Mouse (Mus musculus): ENCODE results near the gene Atxn2. TPM values are rescaled to one million over a fixed set of nuclear protein-coding genes. Genes with fewer than 3 reads are reported as not detected.

The Atxn2 gene
- polyA plus RNA-seq (2014; fragmentation: Nextera tagmentation; extraction: Ambion mirVana): 59.2 and 66.8 TPM in 2 replicates

GRCm38 (mm10) chr5:121711174-121711927 lies at the start of gene Atxn2:
Atxn2 (plus strand) TSS chr5:121711337.
- ATAC-seq (ENCODE audit: low FRiP score) (peak; percentile 84), DNase-seq (ENCODE audit: low spot score, missing footprints) (peak; percentile 98)
- Histone ChIP-seq H3K4me3 (ENCODE audit: low read depth, low read length) (peak within 1 kb of the TSS; percentile 99), H3K9ac (ENCODE audit: low read length) (peak within 1 kb of the TSS; percentile 98), H3K27ac (ENCODE audit: low read depth, low read length) (peak within 1 kb of the TSS; percentile 92), H3K4me2 (peak within 1 kb of the TSS; percentile 77), H3K4me1 (ENCODE audit: control insufficient read depth, insufficient read depth, low read length) (peaks cover 23% of the 10 kb centered on the region), H3K9me3 (ENCODE audit: control insufficient read depth, low read length) (no peaks in the 10 kb centered on the region), H3K27me3 (ENCODE audit: control insufficient read depth, insufficient read depth, low read length) (no peaks in the 10 kb centered on the region), H3K36me3 (ENCODE audit: control insufficient read depth, insufficient read depth, low read length) (no peaks in the 10 kb centered on the region)
- WGBS: under 1% methylated on average over 43 of the region's 103 CpGs

- Histone ChIP-seq H3K4me3 (ENCODE audit: low read depth, low read length) (peak overlapping the region; percentile 94), H3K36me3 (ENCODE audit: control insufficient read depth, insufficient read depth, low read length) (peaks cover 6% of the 10 kb centered on the region; the same call in 1 of the 2 replicates), H3K9me3 (ENCODE audit: control insufficient read depth, low read length) (no peaks in the 10 kb centered on the region), H3K27me3 (ENCODE audit: control insufficient read depth, insufficient read depth, low read length) (no peaks in the 10 kb centered on the region), H3K4me2 (peak overlapping the region; percentile 91), H3K4me1 (ENCODE audit: control insufficient read depth, insufficient read depth, low read length) (peaks cover 7% of the 10 kb centered on the region), H3K9ac (ENCODE audit: low read length) (peak overlapping the region; percentile 91), H3K27ac (ENCODE audit: low read depth, low read length) (no peak overlapping the region)
- 87% methylated on average over 5 of the region's 5 CpGs for WGBS
- ATAC-seq (ENCODE audit: low FRiP score) (no peak), DNase-seq (ENCODE audit: low spot score, missing footprints) (peak; percentile 79)
Observed at GRCm38 (mm10) chr5:121661494-121661893, 49.6 kb upstream of the Atxn2 start.

DNA sequence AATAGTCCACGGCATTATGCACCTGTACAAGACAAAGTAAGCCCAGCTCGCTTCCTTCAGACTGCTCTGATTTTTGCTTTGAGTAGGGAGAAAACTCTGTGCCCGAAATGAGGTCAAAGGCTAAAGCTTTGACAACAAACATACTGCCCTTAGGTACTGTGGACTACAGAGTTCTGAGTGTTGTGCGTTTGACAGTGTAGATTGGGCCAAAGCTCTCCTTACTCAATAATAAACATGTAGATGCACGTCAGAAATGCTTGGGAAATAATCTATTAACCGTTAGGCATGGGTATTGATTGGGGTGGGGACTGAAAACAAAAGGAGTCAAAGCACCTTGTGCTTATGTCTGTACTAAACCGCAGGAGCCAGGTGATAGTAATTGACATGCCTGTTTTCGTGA lies 47.7 kb upstream of the Atxn2 start:
- Histone ChIP-seq H3K27me3 (ENCODE audit: control insufficient read depth, insufficient read depth, low read length) (no peaks in the 10 kb centered on the region), H3K27ac (ENCODE audit: low read depth, low read length) (no peak overlapping the region), H3K4me3 (ENCODE audit: low read depth, low read length) (no peak overlapping the region), H3K9me3 (ENCODE audit: control insufficient read depth, low read length) (no peaks in the 10 kb centered on the region), H3K9ac (ENCODE audit: low read length) (no peak overlapping the region), H3K4me1 (ENCODE audit: control insufficient read depth, insufficient read depth, low read length) (peaks cover 7% of the 10 kb centered on the region), H3K36me3 (ENCODE audit: control insufficient read depth, insufficient read depth, low read length) (peaks cover 6% of the 10 kb centered on the region; the same call in 1 of the 2 replicates), H3K4me2 (no peak overlapping the region)
- DNase-seq (ENCODE audit: low spot score, missing footprints) (no peak), ATAC-seq (ENCODE audit: low FRiP score) (no peak)
- whole genome bisulfite sequencing: 89% methylated on average over 8 of the region's 8 CpGs

GRCm38 (mm10) chr5:121664078-121664477 lies 47.1 kb upstream of the Atxn2 start:
- ATAC-seq (ENCODE audit: low FRiP score): no peak
- Histone ChIP-seq H3K9me3 (ENCODE audit: control insufficient read depth, low read length) (no peaks in the 10 kb centered on the region), H3K36me3 (ENCODE audit: control insufficient read depth, insufficient read depth, low read length) (peaks cover 6% of the 10 kb centered on the region)

DNA sequence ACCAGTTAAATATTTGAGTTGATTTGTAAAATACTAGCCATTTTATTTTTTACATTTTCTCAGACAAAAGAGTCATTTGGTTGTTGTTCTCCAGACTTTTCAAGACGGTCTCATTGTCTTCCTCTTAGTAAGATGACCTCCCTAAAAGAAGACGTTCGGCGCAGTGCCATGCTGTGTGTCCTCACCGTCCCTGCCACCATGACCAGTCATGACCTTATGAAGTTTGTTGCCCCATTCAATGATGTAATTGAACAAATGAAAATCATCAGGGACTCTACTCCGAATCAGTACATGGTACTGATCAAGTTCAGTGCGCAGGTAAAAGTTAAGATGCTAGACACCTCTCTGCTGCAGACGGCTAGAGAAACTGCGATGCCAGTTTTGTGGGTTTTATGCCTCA lies 46.2 kb upstream of the Atxn2 start:
- Histone ChIP-seq H3K36me3 (ENCODE audit: control insufficient read depth, insufficient read depth, low read length) (peaks cover 8% of the 10 kb centered on the region), H3K4me2 (no peak overlapping the region), H3K9ac (ENCODE audit: low read length) (no peak overlapping the region), H3K9me3 (ENCODE audit: control insufficient read depth, low read length) (no peaks in the 10 kb centered on the region), H3K27me3 (ENCODE audit: control insufficient read depth, insufficient read depth, low read length) (no peaks in the 10 kb centered on the region), H3K4me3 (ENCODE audit: low read depth, low read length) (no peak overlapping the region), H3K4me1 (ENCODE audit: control insufficient read depth, insufficient read depth, low read length) (peaks cover 7% of the 10 kb centered on the region), H3K27ac (ENCODE audit: low read depth, low read length) (no peak overlapping the region)
- ATAC-seq (ENCODE audit: low FRiP score) (no peak), DNase-seq (ENCODE audit: low spot score, missing footprints) (no peak)
- WGBS: 94% methylated on average over 9 of the region's 9 CpGs

More at GRCm38 (mm10) chr5:121664078-121664477, 47.1 kb upstream of the Atxn2 start:
- Histone ChIP-seq H3K27me3 (ENCODE audit: control insufficient read depth, insufficient read depth, low read length) (no peaks in the 10 kb centered on the region), H3K9ac (ENCODE audit: low read length) (no peak overlapping the region), H3K4me1 (ENCODE audit: control insufficient read depth, insufficient read depth, low read length) (peaks cover 7% of the 10 kb centered on the region), H3K27ac (ENCODE audit: low read depth, low read length) (no peak overlapping the region), H3K4me2 (no peak overlapping the region), H3K4me3 (ENCODE audit: low read depth, low read length) (no peak overlapping the region)
- WGBS: 93% methylated on average over 6 of the region's 6 CpGs
- DNase-seq (ENCODE audit: low spot score, missing footprints): peak; percentile 69

DNA sequence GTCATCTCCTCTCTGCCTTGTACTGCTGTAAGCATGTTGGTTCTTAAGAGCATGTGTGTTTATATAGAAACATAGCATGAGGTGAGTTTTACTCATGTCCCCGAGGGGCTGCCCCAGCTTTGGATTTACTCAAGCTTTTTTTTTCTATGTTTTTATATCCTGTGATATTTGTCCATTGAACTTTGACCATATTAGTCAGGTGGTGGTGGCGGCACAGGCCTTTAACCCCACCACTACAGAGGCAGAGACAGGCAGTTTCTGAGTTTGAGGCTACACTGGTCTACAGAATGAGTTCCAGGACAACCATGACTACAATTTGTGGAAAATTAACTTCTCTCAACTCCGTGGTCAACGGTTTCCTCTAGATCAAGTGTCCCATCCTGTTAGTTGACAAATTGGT lies 44.1 kb upstream of the Atxn2 start:
- no peak for ATAC-seq (ENCODE audit: low FRiP score)
- no peak overlapping the region for H3K27ac ChIP-seq (ENCODE audit: low read depth, low read length)
- no peaks in the 10 kb centered on the region for H3K9me3 ChIP-seq (ENCODE audit: control insufficient read depth, low read length)
- H3K9ac ChIP-seq (ENCODE audit: low read length): no peak overlapping the region
- peaks cover 12% of the 10 kb centered on the region for H3K36me3 ChIP-seq (ENCODE audit: control insufficient read depth, insufficient read depth, low read length)
- H3K4me2 ChIP-seq: no peak overlapping the region
- no peak overlapping the region for H3K4me3 ChIP-seq (ENCODE audit: low read depth, low read length)
- no peaks in the 10 kb centered on the region for H3K4me1 ChIP-seq (ENCODE audit: control insufficient read depth, insufficient read depth, low read length)
- 94% methylated on average over 4 of the region's 4 CpGs for WGBS
- no peaks in the 10 kb centered on the region for H3K27me3 ChIP-seq (ENCODE audit: control insufficient read depth, insufficient read depth, low read length)
- no peak for DNase-seq (ENCODE audit: low spot score, missing footprints)

DNA sequence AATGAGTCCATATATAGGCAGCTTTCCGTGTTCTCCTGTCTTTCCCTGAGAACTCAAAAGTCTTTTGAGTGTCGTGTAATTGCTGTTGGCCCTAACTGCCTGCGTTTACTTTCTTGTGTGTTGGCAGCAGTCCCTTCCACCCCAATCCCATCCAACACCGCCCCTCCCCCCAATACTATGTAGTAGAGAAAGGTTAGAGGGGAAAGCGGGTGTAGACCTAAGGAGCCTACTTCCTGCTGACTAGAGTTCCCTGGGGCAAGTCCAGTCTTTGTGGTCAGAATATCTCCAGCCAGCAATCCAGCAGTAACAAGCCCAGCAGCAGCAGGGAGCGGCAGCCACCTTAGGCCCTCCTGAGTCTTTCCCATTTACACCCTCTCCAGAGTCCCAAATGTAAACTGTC lies 42.7 kb upstream of the Atxn2 start:
- H3K4me3 ChIP-seq (ENCODE audit: low read depth, low read length): no peak overlapping the region
- WGBS: 85% methylated on average over 6 of the region's 6 CpGs
- H3K4me1 ChIP-seq (ENCODE audit: control insufficient read depth, insufficient read depth, low read length): no peaks in the 10 kb centered on the region
- ATAC-seq (ENCODE audit: low FRiP score) (no peak), DNase-seq (ENCODE audit: low spot score, missing footprints) (no peak)
- peaks cover 8% of the 10 kb centered on the region for H3K36me3 ChIP-seq (ENCODE audit: control insufficient read depth, insufficient read depth, low read length)
- no peaks in the 10 kb centered on the region for H3K27me3 ChIP-seq (ENCODE audit: control insufficient read depth, insufficient read depth, low read length)
- no peaks in the 10 kb centered on the region for H3K9me3 ChIP-seq (ENCODE audit: control insufficient read depth, low read length)
- no peak overlapping the region for H3K9ac ChIP-seq (ENCODE audit: low read length)
- H3K27ac ChIP-seq (ENCODE audit: low read depth, low read length): no peak overlapping the region
- H3K4me2 ChIP-seq: no peak overlapping the region

GRCm38 (mm10) chr5:121670412-121670811 lies 40.7 kb upstream of the Atxn2 start:
- H3K4me3 ChIP-seq (ENCODE audit: low read depth, low read length): no peak overlapping the region
- no peaks in the 10 kb centered on the region for H3K27me3 ChIP-seq (ENCODE audit: control insufficient read depth, insufficient read depth, low read length)
- no peaks in the 10 kb centered on the region for H3K9me3 ChIP-seq (ENCODE audit: control insufficient read depth, low read length)
- peak; percentile 83 for DNase-seq (ENCODE audit: low spot score, missing footprints)
- no peak overlapping the region for H3K4me2 ChIP-seq
- peaks cover 15% of the 10 kb centered on the region for H3K36me3 ChIP-seq (ENCODE audit: control insufficient read depth, insufficient read depth, low read length)
- no peak for ATAC-seq (ENCODE audit: low FRiP score)
- WGBS: 80% methylated on average over 3 of the region's 3 CpGs
- no peak overlapping the region for H3K27ac ChIP-seq (ENCODE audit: low read depth, low read length)
- no peaks in the 10 kb centered on the region for H3K4me1 ChIP-seq (ENCODE audit: control insufficient read depth, insufficient read depth, low read length)
- H3K9ac ChIP-seq (ENCODE audit: low read length): no peak overlapping the region

- no peaks in the 10 kb centered on the region for H3K27me3 ChIP-seq (ENCODE audit: control insufficient read depth, insufficient read depth, low read length)
- no peaks in the 10 kb centered on the region for H3K9me3 ChIP-seq (ENCODE audit: control insufficient read depth, low read length)
- no peak overlapping the region for H3K9ac ChIP-seq (ENCODE audit: low read length)
- H3K4me2 ChIP-seq: no peak overlapping the region
- H3K4me3 ChIP-seq (ENCODE audit: low read depth, low read length): no peak overlapping the region
- no peak overlapping the region for H3K27ac ChIP-seq (ENCODE audit: low read depth, low read length)
- peaks cover 13% of the 10 kb centered on the region for H3K36me3 ChIP-seq (ENCODE audit: control insufficient read depth, insufficient read depth, low read length)
- H3K4me1 ChIP-seq (ENCODE audit: control insufficient read depth, insufficient read depth, low read length): no peaks in the 10 kb centered on the region
- DNase-seq (ENCODE audit: low spot score, missing footprints) (no peak), ATAC-seq (ENCODE audit: low FRiP score) (no peak)
- WGBS: 96% methylated on average over 2 of the region's 2 CpGs
Observed at GRCm38 (mm10) chr5:121682250-121682649, 28.9 kb upstream of the Atxn2 start.
